ENCODE assay signal across 9 mouse cellular contexts in genomic region chr2:105523297-105523802, GRCm38 (mm10).
DNase-seq lines count a peak whose midpoint lies in the region; ATAC-seq and TF ChIP-seq lines count a peak whose summit lies in the region.
"Had no signal": no experiment of that assay in that cellular context is flagged by ENCODE, and none has a peak within 500 bp of the region (broad histone marks: within the 10 kb centered on the region; RNA-seq: fewer than 3 reads in every experiment).

No protein-coding gene starts in this region.

- no peaks in the 10 kb centered on the region for H3K27me3 ChIP-seq in intestine, postnatal 0 days (replicated peaks; ENCODE audit: control insufficient read depth, insufficient read depth, low read length)
- no peaks in the 10 kb centered on the region for H3K27me3 ChIP-seq in intestine, embryonic 16.5 days (replicated peaks; ENCODE audit: control insufficient read depth, insufficient read depth, low read length)
- H3K27me3 ChIP-seq in midbrain, embryonic 13.5 days = peaks cover 72% of the 10 kb centered on the region
- H3K27me3 ChIP-seq: lung, embryonic 15.5 days had no signal

- no peaks in the 10 kb centered on the region for H3K9me3 ChIP-seq in intestine, postnatal 0 days (ENCODE audit: control insufficient read depth)
- no peaks in the 10 kb centered on the region for H3K9me3 ChIP-seq in intestine, embryonic 16.5 days (ENCODE audit: control insufficient read depth, low read length)
- H3K9me3 ChIP-seq in midbrain, embryonic 13.5 days = no peaks in the 10 kb centered on the region
- H3K9me3 ChIP-seq: lung, embryonic 15.5 days had no signal

- no peak overlapping the region for H3K9ac ChIP-seq in intestine, postnatal 0 days (ENCODE audit: low read depth, low read length)
- H3K9ac ChIP-seq in intestine, embryonic 16.5 days (ENCODE audit: low read depth, low read length) = no peak overlapping the region
- no peak overlapping the region for H3K9ac ChIP-seq in midbrain, embryonic 13.5 days (replicated peaks)
- H3K9ac ChIP-seq: lung, embryonic 15.5 days had no signal

- peak; percentile 73 for TF ChIP-seq CTCF in intestine, postnatal 0 days (IDR thresholded peaks at IDR 0.05; ENCODE audit: low read depth)
- TF ChIP-seq CTCF in cortical plate, adult 2 months (IDR thresholded peaks at IDR 0.05; ENCODE audit: extremely low read depth, insufficient read depth, low read length) = peak; percentile 45

- H3K4me1 ChIP-seq in intestine, postnatal 0 days (replicated peaks; ENCODE audit: control insufficient read depth, insufficient read depth, low read length) = no peaks in the 10 kb centered on the region
- no peaks in the 10 kb centered on the region for H3K4me1 ChIP-seq in intestine, embryonic 16.5 days (ENCODE audit: control insufficient read depth, insufficient read depth, low read length)
- H3K4me1 ChIP-seq in cortical plate, adult 2 months (ENCODE audit: control insufficient read depth, insufficient read depth, low read length) = no peaks in the 10 kb centered on the region
- H3K4me1 ChIP-seq in midbrain, embryonic 13.5 days (replicated peaks) = 0 out of 2 replicates have a peak, but pooled peaks cover 7% of the 10 kb centered on the region
- H3K4me1 ChIP-seq: lung, embryonic 15.5 days had no signal

- H3K4me2 ChIP-seq in intestine, postnatal 0 days (replicated peaks; ENCODE audit: low read depth) = no peak overlapping the region
- no peak overlapping the region for H3K4me2 ChIP-seq in intestine, embryonic 16.5 days (ENCODE audit: low read depth, low read length)
- no peak overlapping the region for H3K4me2 ChIP-seq in midbrain, embryonic 13.5 days (replicated peaks)
- H3K4me2 ChIP-seq: lung, embryonic 15.5 days had no signal

- H3K4me3 ChIP-seq in intestine, postnatal 0 days (ENCODE audit: low read depth, low read length) = no peak overlapping the region
- no peak overlapping the region for H3K4me3 ChIP-seq in intestine, embryonic 16.5 days (ENCODE audit: low read length)
- no peak overlapping the region for H3K4me3 ChIP-seq in cortical plate, adult 2 months (ENCODE audit: insufficient read depth, low read length)
- H3K4me3 ChIP-seq in midbrain, embryonic 13.5 days (replicated peaks) = no peak overlapping the region
- H3K4me3 ChIP-seq: lung, embryonic 15.5 days had no signal

- no peak for ATAC-seq in intestine, postnatal 0 days
- no peak for ATAC-seq in intestine, embryonic 16.5 days
- peak; percentile 65 for ATAC-seq in midbrain, embryonic 13.5 days

- TF ChIP-seq POLR2A in cortical plate, adult 2 months (IDR thresholded peaks at IDR 0.05; ENCODE audit: extremely low read depth, insufficient read depth, low read length) = no peak

- peak; percentile 41 to 81 for DNase-seq in adrenal gland, adult (ENCODE audit: inconsistent age in 2 of 2, low spot score in 1 of 2)
- peak; percentile 15 to 49 for DNase-seq in heart, postnatal 14 days
- DNase-seq in left cerebral cortex, adult 11 months (ENCODE audit: low spot score) = peak; percentile 29
- peak; percentile 6 to 8 for DNase-seq in thymus, postnatal 36 days

- H3K36me3 ChIP-seq in intestine, postnatal 0 days (ENCODE audit: control insufficient read depth, insufficient read depth) = no peaks in the 10 kb centered on the region
- H3K36me3 ChIP-seq in intestine, embryonic 16.5 days (ENCODE audit: control insufficient read depth, insufficient read depth, low read length) = no peaks in the 10 kb centered on the region
- no peaks in the 10 kb centered on the region for H3K36me3 ChIP-seq in midbrain, embryonic 13.5 days
- H3K36me3 ChIP-seq: lung, embryonic 15.5 days had no signal

- intact Hi-C loops in heart, postnatal 14 days (cut with DNase I) = loop anchor here (5.0 kb wide), 1 partner anchor 559 kb away; no protein-coding TSS in a partner anchor

- 7% methylated on average over 5 of the region's 5 CpGs for WGBS in intestine, postnatal 0 days
- WGBS in intestine, embryonic 16.5 days = 8% methylated on average over 5 of the region's 5 CpGs
- 3% methylated on average over 5 of the region's 5 CpGs for WGBS in midbrain, embryonic 13.5 days

- no peak overlapping the region for H3K27ac ChIP-seq in intestine, postnatal 0 days (ENCODE audit: low read depth, low read length)
- H3K27ac ChIP-seq in intestine, embryonic 16.5 days (ENCODE audit: low read length) = no peak overlapping the region
- H3K27ac ChIP-seq in cortical plate, adult 2 months (ENCODE audit: insufficient read depth, low read length) = no peak overlapping the region
- no peak overlapping the region for H3K27ac ChIP-seq in midbrain, embryonic 13.5 days
- H3K27ac ChIP-seq: lung, embryonic 15.5 days had no signal

Comparison
In these comparisons a context has a peak if more than half of its experiments do, and no peak if none do; other contexts are left out.
1. DNase-seq: peak in every context shown above with its lines; median percentile 61 in adrenal gland, adult; 32 in heart, postnatal 14 days; 29 in left cerebral cortex, adult 11 months; 7 in thymus, postnatal 36 days.